Mouse (Mus musculus) small intestine, adult 2 months (tissue): Measurements from ENCODE around the gene Vmn2r72. TPM values are rescaled to one million over a fixed set of nuclear protein-coding genes. Genes with fewer than 3 reads are reported as not detected.

Source experiments
- H3K27ac ChIP-seq: fragments of 200-500 bp; 2 replicates; pipeline ENCODE4 v1.5.1; 2012; ENCODE audit warnings: low read depth, low read length, control low read depth, inconsistent platforms; ENCODE audit not compliant: insufficient read depth
- H3K27me3 ChIP-seq: fragments of 200-500 bp; 2 replicates; pipeline ENCODE4 v1.6.1; 2012; ENCODE audit warnings: mild to moderate bottlenecking, moderate library complexity, low read length, inconsistent platforms; ENCODE audit not compliant: control insufficient read depth, insufficient read depth
- H3K36me3 ChIP-seq: fragments of 200-500 bp; 2 replicates; pipeline ENCODE4 v1.6.1; 2012; ENCODE audit warnings: mild to moderate bottlenecking, low read length, control low read depth, inconsistent platforms; ENCODE audit not compliant: control insufficient read depth, insufficient read depth
- H3K4me1 ChIP-seq: fragments of 200-500 bp; 2 replicates; pipeline ENCODE4 v1.6.1; 2012; ENCODE audit warnings: low read length, inconsistent platforms, mixed read lengths; ENCODE audit not compliant: control insufficient read depth, insufficient read depth, insufficient read length
- H3K4me3 ChIP-seq: fragments of 200-500 bp; 2 replicates; pipeline ENCODE4 v1.5.1; 2012; ENCODE audit warnings: low read depth, mild to moderate bottlenecking, control low read depth, inconsistent platforms, low read length, moderate library complexity
- CTCF ChIP-seq: fragments of 200-500 bp; IDR thresholded peaks from 2 replicates; pipeline ENCODE4 v1.5.1; 2012; ENCODE audit warnings: low read depth, mild to moderate bottlenecking, control low read depth, inconsistent platforms, low read length, moderate library complexity, mixed read lengths; ENCODE audit not compliant: insufficient replicate concordance, insufficient read length; ENCODE audit errors: extremely low read depth
- POLR2A ChIP-seq: fragments of 200-500 bp; IDR thresholded peaks from 2 replicates; pipeline ENCODE4 v1.6.1; 2012; ENCODE audit warnings: low read depth, mild to moderate bottlenecking, control low read depth, inconsistent platforms, low read length, moderate library complexity
- WGBS: fragments of 180-500 bp; shearing (Covaris S2); methylation state at CpG from one replicate; pipeline ENCODE4 v1.1.7; 2018; 5-methylcytosine and 5-hydroxymethylcytosine counted together
- polyA plus RNA-seq: library from polyadenylated mRNA; depleted of rRNA; stranded (reverse); fragments of >200 nt; gene quantifications from 2 replicates; pipeline ENCODE4 v1.2.3, GENCODE M21; 2012; rRNA removed

Vmn2r72 gene
- not detected in 2 replicates for polyA plus RNA-seq

DNA sequence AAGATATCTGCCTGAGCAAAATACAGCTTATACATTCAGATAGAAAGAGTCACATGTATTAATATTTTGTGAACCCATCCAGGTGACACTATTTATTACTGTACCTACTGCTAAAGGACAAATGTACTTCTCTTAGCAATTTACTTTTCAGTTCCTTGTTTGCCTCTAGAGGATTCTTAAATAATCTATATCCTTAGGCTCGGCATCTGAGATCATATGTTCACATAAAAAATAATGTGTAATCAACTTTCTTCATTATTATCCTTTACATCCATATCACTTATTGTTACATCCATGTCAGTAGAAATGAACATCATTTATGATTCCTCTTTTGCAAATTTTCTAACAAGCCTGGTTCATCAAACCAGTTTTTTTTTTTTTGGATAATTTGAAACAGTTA lies at the start of gene Vmn2r72:
Gene Vmn2r72, minus strand, starts transcription at position 101 of the 400 bp plus-strand sequence.
- no peak for TF ChIP-seq CTCF
- no peak for TF ChIP-seq POLR2A
- Histone ChIP-seq H3K4me1 (no peaks in the 10 kb centered on the region), H3K4me3 (no peak within 1 kb of the TSS), H3K27ac (no peak within 1 kb of the TSS), H3K36me3 (no peaks in the 10 kb centered on the region), H3K27me3 (no peaks in the 10 kb centered on the region)
- 80% methylated on average over 1 of the region's 1 CpGs for WGBS

Other genes starting within 250 kb of the Vmn2r72 start
- gene Vmn2r71, start 192.0 kb downstream of the Vmn2r72 start, polyA plus RNA-seq, result not detected in 2 replicates
- not detected in 2 replicates for gene Vmn2r70, start 185.9 kb downstream of the Vmn2r72 start, polyA plus RNA-seq
- gene Vmn2r73, start 121.2 kb upstream of the Vmn2r72 start, polyA plus RNA-seq, result not detected in 2 replicates
- gene Vmn2r74, start 206.5 kb upstream of the Vmn2r72 start, polyA plus RNA-seq, result not detected in 2 replicates